Mouse (Mus musculus): Measurements from ENCODE around the gene Fcrl1. TPM values are rescaled to one million over a fixed set of nuclear protein-coding genes. Genes with fewer than 3 reads are reported as not detected.
"Not testable (repeated sequence)": the region's sequence is repeated elsewhere in the genome, so short reads cannot be mapped to it uniquely, and the experiment has no call there.

The Fcrl1 gene
- polyA plus RNA-seq, 1 experiment from 2014 or later, result not detected

DNA sequence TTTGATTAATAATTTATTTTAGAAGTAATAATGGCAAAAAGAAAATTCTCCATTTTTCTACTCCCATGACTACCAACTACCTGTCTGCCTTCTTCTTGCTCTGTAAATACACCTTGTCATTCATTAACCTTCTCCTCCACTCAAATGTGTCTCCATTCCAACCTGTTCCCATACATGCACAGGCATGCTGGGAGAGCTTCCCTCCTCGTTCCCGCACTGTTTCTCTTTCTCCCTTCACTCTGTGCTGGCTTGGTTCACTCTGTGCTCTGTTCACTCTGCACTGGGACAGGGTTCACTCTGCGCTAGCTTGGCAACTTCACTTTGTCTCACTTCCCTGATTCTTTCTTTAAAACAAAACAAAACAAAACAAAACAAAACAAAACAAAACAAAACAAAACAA, 1.0 kb downstream of the Fcrl1 start:
- H3K4me2 ChIP-seq (ENCODE audit: low read depth, low read length), result no peak overlapping the region
- no peaks in the 10 kb centered on the region for H3K27me3 ChIP-seq (ENCODE audit: control insufficient read depth, insufficient read depth, low read length)
- no peaks in the 10 kb centered on the region for H3K36me3 ChIP-seq (ENCODE audit: control insufficient read depth, insufficient read depth, low read length)
- no peaks in the 10 kb centered on the region for H3K4me1 ChIP-seq (ENCODE audit: control insufficient read depth, insufficient read depth, low read length)
- H3K9me3 ChIP-seq (ENCODE audit: control insufficient read depth, low read length), result no peaks in the 10 kb centered on the region
- WGBS, result 76% methylated on average over 3 of the region's 3 CpGs
- H3K9ac ChIP-seq (replicated peaks; ENCODE audit: low read depth, low read length), result no peak overlapping the region
- H3K27ac ChIP-seq (ENCODE audit: low read depth, low read length), result no peak overlapping the region
- no peak overlapping the region for H3K4me3 ChIP-seq (ENCODE audit: low read depth, low read length)
- no peak for ATAC-seq (ENCODE audit: low read depth)

GRCm38 (mm10) chr3:87377719-87378118, 1.5 kb downstream of the Fcrl1 start:
- no peak overlapping the region for H3K9ac ChIP-seq (replicated peaks; ENCODE audit: low read depth, low read length)
- ATAC-seq (ENCODE audit: low read depth), result no peak
- H3K4me1 ChIP-seq (ENCODE audit: control insufficient read depth, insufficient read depth, low read length), result no peaks in the 10 kb centered on the region
- no peak overlapping the region for H3K4me3 ChIP-seq (ENCODE audit: low read depth, low read length)
- H3K4me2 ChIP-seq (ENCODE audit: low read depth, low read length), result no peak overlapping the region
- WGBS, result 78% methylated on average over 6 of the region's 6 CpGs
- no peaks in the 10 kb centered on the region for H3K27me3 ChIP-seq (ENCODE audit: control insufficient read depth, insufficient read depth, low read length)
- no peaks in the 10 kb centered on the region for H3K9me3 ChIP-seq (ENCODE audit: control insufficient read depth, low read length)
- no peaks in the 10 kb centered on the region for H3K36me3 ChIP-seq (ENCODE audit: control insufficient read depth, insufficient read depth, low read length)
- H3K27ac ChIP-seq (ENCODE audit: low read depth, low read length), result no peak overlapping the region

- 94% methylated on average over 2 of the region's 2 CpGs for WGBS
- not testable (repeated sequence) for H3K9ac ChIP-seq (replicated peaks; ENCODE audit: low read depth, low read length)
Measured at GRCm38 (mm10) chr3:87379641-87380315, 3.6 kb downstream of the Fcrl1 start.

DNA sequence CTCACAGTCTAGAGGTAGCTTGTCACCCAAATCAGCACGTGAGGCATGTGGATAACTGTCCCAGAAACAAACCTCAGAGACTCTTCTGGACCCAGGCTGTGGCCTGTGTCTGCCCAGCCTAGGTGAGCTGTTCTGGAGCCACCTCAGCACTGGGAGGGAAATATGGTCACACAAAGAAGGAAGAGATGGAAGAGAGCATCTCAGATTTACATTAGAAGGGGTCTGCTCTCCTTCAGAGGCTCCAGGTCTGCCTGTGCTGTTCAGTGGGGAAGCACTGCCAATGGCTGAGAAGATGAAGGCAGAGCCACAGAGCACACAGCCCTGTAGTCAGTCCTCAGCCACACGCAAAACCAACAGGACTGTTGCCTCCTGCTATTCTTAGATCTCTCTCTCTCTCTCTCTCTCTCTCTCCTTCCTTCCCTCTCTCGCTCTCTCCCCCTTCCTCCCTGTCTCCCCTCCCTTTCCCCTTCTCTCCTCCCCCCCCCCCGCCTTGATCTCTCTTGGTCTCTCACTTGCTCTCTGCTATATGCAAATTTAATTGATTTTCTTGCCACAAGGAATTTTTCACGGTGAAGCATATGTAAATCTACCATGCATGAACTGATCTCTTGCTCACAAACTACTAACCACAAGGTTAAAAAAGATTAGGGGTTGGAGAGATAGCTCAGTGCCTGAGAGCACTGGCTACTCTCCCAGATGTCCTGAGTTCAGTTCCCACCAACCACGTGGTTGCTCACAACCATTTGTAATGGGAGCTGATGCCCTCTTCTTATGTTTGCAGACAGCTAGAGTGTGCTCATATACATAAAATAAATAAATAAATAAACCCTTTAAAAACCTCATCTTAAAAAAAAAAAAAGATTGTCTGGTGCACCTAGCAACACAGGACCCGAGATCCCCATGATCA, 5.9 kb downstream of the Fcrl1 start:
- Histone ChIP-seq H3K27ac (ENCODE audit: low read depth, low read length) (no peak overlapping the region), H3K4me2 (ENCODE audit: low read depth, low read length) (no peak overlapping the region), H3K9me3 (ENCODE audit: control insufficient read depth, low read length) (no peaks in the 10 kb centered on the region), H3K4me3 (ENCODE audit: low read depth, low read length) (no peak overlapping the region), H3K9ac (replicated peaks; ENCODE audit: low read depth, low read length) (no peak overlapping the region), H3K36me3 (ENCODE audit: control insufficient read depth, insufficient read depth, low read length) (no peaks in the 10 kb centered on the region), H3K4me1 (ENCODE audit: control insufficient read depth, insufficient read depth, low read length) (no peaks in the 10 kb centered on the region), H3K27me3 (ENCODE audit: control insufficient read depth, insufficient read depth, low read length) (no peaks in the 10 kb centered on the region)
- no peak for ATAC-seq (ENCODE audit: low read depth)
- WGBS, result 67% methylated on average over 7 of the region's 7 CpGs

More at GRCm38 (mm10) chr3:87379641-87380315, 3.6 kb downstream of the Fcrl1 start:
- not testable (repeated sequence) for H3K36me3 ChIP-seq (ENCODE audit: control insufficient read depth, insufficient read depth, low read length); H3K4me1 ChIP-seq (ENCODE audit: control insufficient read depth, insufficient read depth, low read length); H3K9me3 ChIP-seq (ENCODE audit: control insufficient read depth, low read length); H3K4me2 ChIP-seq (ENCODE audit: low read depth, low read length); H3K4me3 ChIP-seq (ENCODE audit: low read depth, low read length); H3K27me3 ChIP-seq (ENCODE audit: control insufficient read depth, insufficient read depth, low read length); ATAC-seq (ENCODE audit: low read depth); H3K27ac ChIP-seq (ENCODE audit: low read depth, low read length)

GRCm38 (mm10) chr3:87383308-87383707, 7.1 kb downstream of the Fcrl1 start:
- H3K4me3 ChIP-seq (ENCODE audit: low read depth, low read length), result no peak overlapping the region
- no peak overlapping the region for H3K27ac ChIP-seq (ENCODE audit: low read depth, low read length)
- H3K4me1 ChIP-seq (ENCODE audit: control insufficient read depth, insufficient read depth, low read length), result no peaks in the 10 kb centered on the region
- no peak overlapping the region for H3K4me2 ChIP-seq (ENCODE audit: low read depth, low read length)
- H3K36me3 ChIP-seq (ENCODE audit: control insufficient read depth, insufficient read depth, low read length), result no peaks in the 10 kb centered on the region
- WGBS, result 97% methylated on average over 3 of the region's 3 CpGs
- no peak for ATAC-seq (ENCODE audit: low read depth)
- H3K9ac ChIP-seq (replicated peaks; ENCODE audit: low read depth, low read length), result no peak overlapping the region
- no peaks in the 10 kb centered on the region for H3K9me3 ChIP-seq (ENCODE audit: control insufficient read depth, low read length)
- H3K27me3 ChIP-seq (ENCODE audit: control insufficient read depth, insufficient read depth, low read length), result no peaks in the 10 kb centered on the region

DNA sequence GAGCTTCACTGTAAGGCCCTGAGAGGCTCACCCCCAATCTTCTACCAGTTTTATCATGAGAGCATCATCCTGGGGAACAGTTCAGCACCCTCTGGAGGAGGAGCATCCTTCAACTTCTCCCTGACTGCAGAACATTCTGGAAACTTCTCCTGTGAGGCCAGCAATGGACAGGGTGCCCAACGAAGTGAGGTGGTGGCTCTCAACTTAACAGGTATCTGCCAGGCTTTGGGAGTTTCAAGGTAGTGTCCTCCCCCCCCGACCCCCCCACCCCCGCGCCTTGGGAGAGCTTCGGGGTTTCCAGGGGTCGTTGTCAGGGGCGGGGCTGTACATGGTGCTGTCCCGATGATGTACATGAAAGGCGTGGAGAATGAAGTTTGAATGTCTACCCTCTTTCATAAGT, 8.9 kb downstream of the Fcrl1 start:
- no peak overlapping the region for H3K4me2 ChIP-seq (ENCODE audit: low read depth, low read length)
- ATAC-seq (ENCODE audit: low read depth), result no peak

GRCm38 (mm10) chr3:87390935-87391334, 14.7 kb downstream of the Fcrl1 start:
- WGBS, result 83% methylated on average over 1 of the region's 1 CpGs
- H3K4me2 ChIP-seq (ENCODE audit: low read depth, low read length), result no peak overlapping the region
- ATAC-seq (ENCODE audit: low read depth), result no peak

More for the DNA sequence above, 8.9 kb downstream of the Fcrl1 start:
- Histone ChIP-seq H3K36me3 (ENCODE audit: control insufficient read depth, insufficient read depth, low read length) (no peaks in the 10 kb centered on the region), H3K27me3 (ENCODE audit: control insufficient read depth, insufficient read depth, low read length) (no peaks in the 10 kb centered on the region), H3K27ac (ENCODE audit: low read depth, low read length) (no peak overlapping the region), H3K9me3 (ENCODE audit: control insufficient read depth, low read length) (no peaks in the 10 kb centered on the region), H3K4me1 (ENCODE audit: control insufficient read depth, insufficient read depth, low read length) (no peaks in the 10 kb centered on the region), H3K4me3 (ENCODE audit: low read depth, low read length) (no peak overlapping the region), H3K9ac (replicated peaks; ENCODE audit: low read depth, low read length) (no peak overlapping the region)
- WGBS, result 85% methylated on average over 9 of the region's 9 CpGs

GRCm38 (mm10) chr3:87398809-87399208, 22.6 kb downstream of the Fcrl1 start:
- Histone ChIP-seq H3K27me3 (ENCODE audit: control insufficient read depth, insufficient read depth, low read length) (no peaks in the 10 kb centered on the region), H3K4me1 (ENCODE audit: control insufficient read depth, insufficient read depth, low read length) (no peaks in the 10 kb centered on the region), H3K4me3 (ENCODE audit: low read depth, low read length) (no peak overlapping the region), H3K9ac (replicated peaks; ENCODE audit: low read depth, low read length) (no peak overlapping the region), H3K9me3 (ENCODE audit: control insufficient read depth, low read length) (no peaks in the 10 kb centered on the region), H3K4me2 (ENCODE audit: low read depth, low read length) (no peak overlapping the region), H3K27ac (ENCODE audit: low read depth, low read length) (no peak overlapping the region), H3K36me3 (ENCODE audit: control insufficient read depth, insufficient read depth, low read length) (no peaks in the 10 kb centered on the region)
- WGBS, result 64% methylated on average over 4 of the region's 4 CpGs
- no peak for ATAC-seq (ENCODE audit: low read depth)

More at GRCm38 (mm10) chr3:87390935-87391334, 14.7 kb downstream of the Fcrl1 start:
- no peaks in the 10 kb centered on the region for H3K27me3 ChIP-seq (ENCODE audit: control insufficient read depth, insufficient read depth, low read length)
- no peak overlapping the region for H3K27ac ChIP-seq (ENCODE audit: low read depth, low read length)
- H3K9me3 ChIP-seq (ENCODE audit: control insufficient read depth, low read length), result no peaks in the 10 kb centered on the region
- no peaks in the 10 kb centered on the region for H3K36me3 ChIP-seq (ENCODE audit: control insufficient read depth, insufficient read depth, low read length)
- H3K9ac ChIP-seq (replicated peaks; ENCODE audit: low read depth, low read length), result no peak overlapping the region
- no peaks in the 10 kb centered on the region for H3K4me1 ChIP-seq (ENCODE audit: control insufficient read depth, insufficient read depth, low read length)
- H3K4me3 ChIP-seq (ENCODE audit: low read depth, low read length), result no peak overlapping the region

- 84% methylated on average over 4 of the region's 4 CpGs for WGBS
- no peak overlapping the region for H3K4me3 ChIP-seq (ENCODE audit: low read depth, low read length)
Measured at GRCm38 (mm10) chr3:87399906-87400305, 23.7 kb downstream of the Fcrl1 start.

More at GRCm38 (mm10) chr3:87399906-87400305, 23.7 kb downstream of the Fcrl1 start:
- H3K4me2 ChIP-seq (ENCODE audit: low read depth, low read length), result no peak overlapping the region
- no peaks in the 10 kb centered on the region for H3K9me3 ChIP-seq (ENCODE audit: control insufficient read depth, low read length)
- no peaks in the 10 kb centered on the region for H3K4me1 ChIP-seq (ENCODE audit: control insufficient read depth, insufficient read depth, low read length)
- H3K9ac ChIP-seq (replicated peaks; ENCODE audit: low read depth, low read length), result no peak overlapping the region
- H3K36me3 ChIP-seq (ENCODE audit: control insufficient read depth, insufficient read depth, low read length), result no peaks in the 10 kb centered on the region
- H3K27me3 ChIP-seq (ENCODE audit: control insufficient read depth, insufficient read depth, low read length), result no peaks in the 10 kb centered on the region
- ATAC-seq (ENCODE audit: low read depth), result no peak
- no peak overlapping the region for H3K27ac ChIP-seq (ENCODE audit: low read depth, low read length)

Data from neural tube, embryonic 14.5 days (tissue).